Mouse (Mus musculus): ENCODE results near the gene Il20ra.

- TF ChIP-seq CTCF (IDR thresholded peaks at IDR 0.05; ENCODE audit: low read depth) = no peak
- no peak for TF ChIP-seq EP300 (IDR thresholded peaks at IDR 0.05; ENCODE audit: low read depth)
Measured at GRCm38 (mm10) chr10:19779092-19779491, 66.7 kb downstream of the Il20ra start.
